Mouse (Mus musculus): ENCODE measurements around the gene Flt4. TPM values are rescaled to one million over a fixed set of nuclear protein-coding genes. Genes with fewer than 3 reads are reported as not detected.
A peak's percentile ranks its signal among the peaks of the same experiment; 100 is the strongest.
"Not testable (repeated sequence)": the region's sequence is repeated elsewhere in the genome, so short reads cannot be mapped to it uniquely, and the experiment has no call there.

The Flt4 gene
- total and polyA plus RNA-seq, 2 experiments from 2014 or later: 3.3 to 13.6 TPM

GRCm38 (mm10) chr11:49609868-49610824 is 1.1 kb downstream of the Flt4 start:
- not testable (repeated sequence) for DNase-seq (ENCODE audit: low spot score); H3K27me3 ChIP-seq (ENCODE audit: control insufficient read depth, insufficient read depth, low read length); H3K9me3 ChIP-seq (replicated peaks; ENCODE audit: control insufficient read depth, low read length); H3K36me3 ChIP-seq (replicated peaks; ENCODE audit: control insufficient read depth, insufficient read depth, low read length); H3K4me1 ChIP-seq (ENCODE audit: control insufficient read depth, insufficient read depth)
- Histone ChIP-seq H3K4me2 (ENCODE audit: low read depth, low read length) (peak overlapping the region; percentile 76), H3K27ac (ENCODE audit: low read depth) (peak overlapping the region; percentile 64), H3K4me3 (ENCODE audit: low read depth, low read length) (peak overlapping the region; percentile 63), H3K9ac (replicated peaks; ENCODE audit: low read depth, low read length) (peak overlapping the region; percentile 50)
- peak; percentile 14; the same call in 1 of the 2 replicates for TF ChIP-seq CTCF (IDR thresholded peaks at IDR 0.05; ENCODE audit: low read depth)
- peak; percentile 37; the same call in 1 of the 2 replicates for ATAC-seq (ENCODE audit: insufficient read depth, low read depth)
- 1% methylated on average over 48 of the region's 52 CpGs for WGBS

DNA sequence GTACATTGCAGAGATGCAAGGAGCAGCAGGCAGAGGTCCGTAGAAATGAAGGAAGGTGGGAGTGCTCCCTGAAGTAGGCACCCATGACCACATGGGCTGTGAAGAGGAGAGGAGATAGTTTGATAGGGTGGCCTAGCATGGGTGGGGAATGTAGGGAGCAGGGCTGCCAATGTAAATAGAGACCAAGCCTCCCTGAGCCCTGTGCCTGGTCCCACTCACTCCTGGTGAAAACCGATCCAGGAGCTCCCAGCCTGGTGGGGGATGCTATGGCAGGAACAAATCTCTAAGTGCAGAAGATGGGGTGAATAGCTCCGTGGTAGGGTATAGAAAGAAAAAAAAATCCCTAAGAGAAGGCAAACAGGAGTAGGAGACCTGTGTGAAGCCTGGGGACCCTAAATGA is 2.3 kb downstream of the Flt4 start:
- ATAC-seq (ENCODE audit: insufficient read depth, low read depth); H3K27ac ChIP-seq (ENCODE audit: low read depth); H3K4me3 ChIP-seq (ENCODE audit: low read depth, low read length); H3K4me2 ChIP-seq (ENCODE audit: low read depth, low read length); H3K36me3 ChIP-seq (replicated peaks; ENCODE audit: control insufficient read depth, insufficient read depth, low read length); H3K4me1 ChIP-seq (ENCODE audit: control insufficient read depth, insufficient read depth); H3K9ac ChIP-seq (replicated peaks; ENCODE audit: low read depth, low read length); DNase-seq (ENCODE audit: low spot score); H3K9me3 ChIP-seq (replicated peaks; ENCODE audit: control insufficient read depth, low read length); H3K27me3 ChIP-seq (ENCODE audit: control insufficient read depth, insufficient read depth, low read length): not testable (repeated sequence)
- WGBS: 50% methylated on average over 3 of the region's 3 CpGs

DNA sequence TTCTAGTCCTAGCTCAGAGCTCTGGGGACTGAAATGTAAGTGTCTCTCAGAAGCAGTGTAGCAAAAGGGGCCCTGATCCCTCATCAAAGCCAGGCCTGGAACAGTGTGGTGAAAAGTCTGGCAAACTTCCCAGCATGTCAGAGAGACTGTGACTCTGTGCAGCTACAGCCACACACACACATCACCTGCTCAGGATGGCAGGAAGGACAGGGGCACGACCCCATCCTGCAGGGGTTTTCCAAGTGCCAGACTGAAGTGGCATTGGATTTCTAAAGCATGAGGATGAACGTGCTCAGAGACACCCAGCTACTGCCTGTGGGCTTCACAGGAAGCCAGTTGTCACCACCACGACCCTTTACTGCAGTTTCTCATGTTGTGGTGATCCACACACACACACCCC is 3.1 kb downstream of the Flt4 start:
- no peaks in the 10 kb centered on the region for H3K9me3 ChIP-seq (replicated peaks; ENCODE audit: control insufficient read depth, low read length)
- ATAC-seq (ENCODE audit: insufficient read depth, low read depth) (no peak), DNase-seq (ENCODE audit: low spot score) (no peak)
- TF ChIP-seq EP300 (IDR thresholded peaks at IDR 0.05; ENCODE audit: low read depth): no peak
- no peak for TF ChIP-seq CTCF (IDR thresholded peaks at IDR 0.05; ENCODE audit: low read depth)
- no peaks in the 10 kb centered on the region for H3K27me3 ChIP-seq (ENCODE audit: control insufficient read depth, insufficient read depth, low read length)
- no peak overlapping the region for H3K9ac ChIP-seq (replicated peaks; ENCODE audit: low read depth, low read length)
- WGBS: 14% methylated on average over 3 of the region's 3 CpGs
- peaks cover 9% of the 10 kb centered on the region for H3K4me1 ChIP-seq (ENCODE audit: control insufficient read depth, insufficient read depth)
- H3K4me2 ChIP-seq (ENCODE audit: low read depth, low read length): no peak overlapping the region
- H3K27ac ChIP-seq (ENCODE audit: low read depth): no peak overlapping the region
- no peak overlapping the region for H3K4me3 ChIP-seq (ENCODE audit: low read depth, low read length)
- no peaks in the 10 kb centered on the region for H3K36me3 ChIP-seq (replicated peaks; ENCODE audit: control insufficient read depth, insufficient read depth, low read length)

DNA sequence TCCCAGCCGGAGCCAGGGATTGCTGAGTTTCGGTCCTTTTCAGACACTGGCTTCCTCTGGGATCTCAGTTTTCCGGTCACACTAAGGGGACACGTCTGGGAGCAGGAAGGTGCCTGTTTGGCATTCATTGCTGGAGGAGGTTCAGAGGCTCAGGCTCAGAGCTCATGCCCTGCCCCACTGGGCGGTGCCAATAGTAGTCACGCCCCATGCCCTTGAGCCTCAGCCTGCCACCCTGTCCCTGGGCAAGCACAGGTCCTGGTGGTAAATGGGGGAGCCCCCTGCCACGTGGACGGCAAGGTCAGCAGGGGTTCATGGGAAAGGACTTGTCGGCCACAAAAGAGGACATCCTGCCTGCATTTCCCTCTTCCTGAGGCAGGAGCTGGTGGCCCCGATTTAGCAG is 4.3 kb downstream of the Flt4 start:
- Histone ChIP-seq H3K4me3 (ENCODE audit: low read depth, low read length) (no peak overlapping the region), H3K4me1 (ENCODE audit: control insufficient read depth, insufficient read depth) (peaks cover 9% of the 10 kb centered on the region), H3K27ac (ENCODE audit: low read depth) (no peak overlapping the region), H3K27me3 (ENCODE audit: control insufficient read depth, insufficient read depth, low read length) (no peaks in the 10 kb centered on the region), H3K9me3 (replicated peaks; ENCODE audit: control insufficient read depth, low read length) (no peaks in the 10 kb centered on the region), H3K9ac (replicated peaks; ENCODE audit: low read depth, low read length) (no peak overlapping the region), H3K4me2 (ENCODE audit: low read depth, low read length) (no peak overlapping the region; the same call in 1 of the 2 replicates), H3K36me3 (replicated peaks; ENCODE audit: control insufficient read depth, insufficient read depth, low read length) (no peaks in the 10 kb centered on the region)
- TF ChIP-seq CTCF (IDR thresholded peaks at IDR 0.05; ENCODE audit: low read depth) (no peak), EP300 (IDR thresholded peaks at IDR 0.05; ENCODE audit: low read depth) (no peak; the same call in 1 of the 2 replicates)
- ATAC-seq (ENCODE audit: insufficient read depth, low read depth): peak; percentile 55
- WGBS: 5% methylated on average over 10 of the region's 10 CpGs
- no peak for DNase-seq (ENCODE audit: low spot score)

DNA sequence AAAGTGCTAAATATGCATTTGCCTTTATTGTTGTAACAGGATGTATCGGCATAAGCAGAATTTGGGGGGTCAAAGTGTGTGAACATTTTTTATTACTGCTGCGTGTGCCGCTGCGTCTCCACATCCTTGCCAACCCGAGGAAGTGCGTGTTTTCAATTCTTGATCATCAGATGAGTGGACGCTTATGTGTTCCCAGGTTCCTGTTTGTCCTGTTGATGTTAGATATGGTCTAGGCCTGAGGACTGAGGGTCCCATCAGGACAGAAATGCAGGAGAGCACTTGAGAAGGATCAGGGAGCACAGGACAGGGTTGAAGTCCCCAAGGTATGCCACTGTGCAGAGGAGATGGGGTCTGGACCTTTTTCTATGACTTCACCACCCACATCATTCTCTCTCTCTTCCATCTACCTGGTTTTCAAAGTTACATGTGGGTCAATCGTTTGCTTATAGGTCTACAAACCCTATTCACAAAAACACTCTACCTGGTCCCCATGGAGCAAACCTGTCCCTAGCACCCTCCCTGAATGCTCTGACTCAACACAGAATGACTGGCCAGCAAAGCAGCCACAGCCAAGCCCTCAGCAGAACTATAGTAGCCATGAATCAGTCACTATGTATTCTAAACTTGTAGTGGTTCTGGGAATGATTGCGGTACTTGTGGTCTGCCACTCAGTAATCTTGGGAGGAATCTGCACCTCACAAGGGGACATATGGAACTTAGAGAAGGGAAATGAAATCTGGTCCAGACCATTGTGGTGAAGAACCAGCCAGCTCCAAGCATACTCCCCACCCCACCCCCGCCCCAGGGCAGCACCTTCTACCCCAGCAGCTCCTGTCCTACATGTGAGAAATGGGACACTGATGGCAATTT is 7.0 kb downstream of the Flt4 start:
- H3K27me3 ChIP-seq (ENCODE audit: control insufficient read depth, insufficient read depth, low read length): no peaks in the 10 kb centered on the region
- ATAC-seq (ENCODE audit: insufficient read depth, low read depth) (no peak), DNase-seq (ENCODE audit: low spot score) (no peak)
- H3K9me3 ChIP-seq (replicated peaks; ENCODE audit: control insufficient read depth, low read length): no peaks in the 10 kb centered on the region
- H3K4me1 ChIP-seq (ENCODE audit: control insufficient read depth, insufficient read depth): peaks cover 9% of the 10 kb centered on the region
- TF ChIP-seq CTCF (IDR thresholded peaks at IDR 0.05; ENCODE audit: low read depth): no peak
- TF ChIP-seq EP300 (IDR thresholded peaks at IDR 0.05; ENCODE audit: low read depth): no peak
- no peak overlapping the region for H3K9ac ChIP-seq (replicated peaks; ENCODE audit: low read depth, low read length)
- 80% methylated on average over 10 of the region's 10 CpGs for WGBS
- no peak overlapping the region for H3K4me2 ChIP-seq (ENCODE audit: low read depth, low read length)
- H3K27ac ChIP-seq (ENCODE audit: low read depth): no peak overlapping the region
- no peak overlapping the region for H3K4me3 ChIP-seq (ENCODE audit: low read depth, low read length)
- no peaks in the 10 kb centered on the region for H3K36me3 ChIP-seq (replicated peaks; ENCODE audit: control insufficient read depth, insufficient read depth, low read length)
